Mouse (Mus musculus) bone marrow, adult 2 months (tissue): ENCODE data around the gene Acvrl1. TPM values are rescaled to one million over a fixed set of nuclear protein-coding genes. Genes with fewer than 3 reads are reported as not detected.
"Not testable (repeated sequence)": the region's sequence is repeated elsewhere in the genome, so short reads cannot be mapped to it uniquely, and the experiment has no call there.

Source experiments
- H3K27ac ChIP-seq: fragments of 200-500 bp; 2 replicates; pipeline ENCODE4 v1.5.1; 2012; ENCODE audit warnings: low read depth, mild to moderate bottlenecking, control low read depth, inconsistent platforms, low read length; ENCODE audit not compliant: control insufficient read depth, poor library complexity, insufficient read depth
- H3K4me1 ChIP-seq: fragments of 200-500 bp; 2 replicates; pipeline ENCODE4 v1.6.1; 2011; ENCODE audit warnings: low read length; ENCODE audit not compliant: control insufficient read depth, insufficient read depth
- H3K4me3 ChIP-seq: fragments of 200-500 bp; replicated peaks from 2 replicates; pipeline ENCODE3; 2011; ENCODE audit warnings: mild to moderate bottlenecking, low read depth, low read length, control low read depth; ENCODE audit not compliant: control insufficient read depth
- CTCF ChIP-seq: fragments of 200-500 bp; IDR thresholded peaks from 2 replicates; pipeline ENCODE4 v1.5.1; 2011; ENCODE audit warnings: low read length, control low read depth; ENCODE audit not compliant: control insufficient read depth, insufficient read depth
- POLR2A ChIP-seq: fragments of 200-500 bp; IDR thresholded peaks from 2 replicates; pipeline ENCODE4 v1.6.1; 2011; ENCODE audit warnings: low read depth, mild to moderate bottlenecking, control low read depth, low read length, borderline replicate concordance; ENCODE audit not compliant: control insufficient read depth
- WGBS: fragments of 180-500 bp; shearing (Covaris S2); methylation state at CpG from one replicate; pipeline ENCODE4 v1.1.7; 2018; 5-methylcytosine and 5-hydroxymethylcytosine counted together
- polyA plus RNA-seq: library from polyadenylated mRNA; stranded (reverse); fragments of >200 nt; gene quantifications from 2 replicates; pipeline ENCODE4 v1.2.4, GENCODE M21; 2011; ENCODE audit warnings: low replicate concordance; ENCODE audit not compliant: missing spikeins, insufficient read depth, insufficient read length

Acvrl1 gene
- polyA plus RNA-seq, 1 experiment = 21.9 TPM

- no peak overlapping the region for H3K4me3 ChIP-seq
- WGBS = 11% methylated on average over 28 of the region's 28 CpGs
- no peak overlapping the region; the same call in 1 of the 2 replicates for H3K27ac ChIP-seq
- no peaks in the 10 kb centered on the region for H3K4me1 ChIP-seq
- TF ChIP-seq CTCF (no peak), POLR2A (no peak)
These were observed 30.2 kb upstream of the Acvrl1 start for GRCm38 (mm10) chr15:101097985-101098651.

- WGBS = 79% methylated on average over 3 of the region's 3 CpGs
- Histone ChIP-seq H3K27ac (no peak overlapping the region), H3K4me1 (no peaks in the 10 kb centered on the region), H3K4me3 (no peak overlapping the region)
- TF ChIP-seq CTCF (no peak), POLR2A (no peak)
These were observed 27.3 kb upstream of the Acvrl1 start for GRCm38 (mm10) chr15:101100996-101101395.

GRCm38 (mm10) chr15:101103605-101104304 is 24.6 kb upstream of the Acvrl1 start:
- TF ChIP-seq POLR2A (no peak), CTCF (no peak)
- Histone ChIP-seq H3K4me3 (no peak overlapping the region), H3K4me1 (no peaks in the 10 kb centered on the region), H3K27ac (no peak overlapping the region)
- WGBS = 72% methylated on average over 9 of the region's 9 CpGs

- WGBS = 17% methylated on average over 12 of the region's 12 CpGs
- H3K4me3 ChIP-seq = peak overlapping the region; percentile 4
- no peak for TF ChIP-seq POLR2A
- peak; percentile 93 for TF ChIP-seq CTCF
- no peak overlapping the region for H3K27ac ChIP-seq
- no peaks in the 10 kb centered on the region for H3K4me1 ChIP-seq
These were observed 22.8 kb upstream of the Acvrl1 start for GRCm38 (mm10) chr15:101105496-101105994.

GRCm38 (mm10) chr15:101106011-101106410 is 22.3 kb upstream of the Acvrl1 start:
- H3K4me1 ChIP-seq = no peaks in the 10 kb centered on the region
- TF ChIP-seq CTCF (no peak), POLR2A (no peak)
- no peak overlapping the region for H3K27ac ChIP-seq
- WGBS = 86% methylated on average over 10 of the region's 10 CpGs
- H3K4me3 ChIP-seq = no peak overlapping the region

- TF ChIP-seq CTCF (no peak), POLR2A (no peak)
- H3K4me3 ChIP-seq = no peak overlapping the region
- H3K27ac ChIP-seq = no peak overlapping the region
- WGBS = 86% methylated on average over 5 of the region's 5 CpGs
- H3K4me1 ChIP-seq = peaks cover 1% of the 10 kb centered on the region; the same call in 1 of the 2 replicates
These were observed 20.2 kb upstream of the Acvrl1 start for GRCm38 (mm10) chr15:101107906-101108671.

GRCm38 (mm10) chr15:101113176-101113575 is 15.1 kb upstream of the Acvrl1 start:
- Histone ChIP-seq H3K4me1 (peaks cover 1% of the 10 kb centered on the region; the same call in 1 of the 2 replicates), H3K27ac (peak overlapping the region; percentile 23; the same call in 1 of the 2 replicates), H3K4me3 (no peak overlapping the region)
- TF ChIP-seq CTCF = no peak
- TF ChIP-seq POLR2A = no peak
- 2% methylated on average over 8 of the region's 8 CpGs for WGBS

- WGBS = 55% methylated on average over 2 of the region's 2 CpGs
- not testable (repeated sequence) for H3K27ac ChIP-seq, H3K4me3 ChIP-seq, H3K4me1 ChIP-seq
These were observed 14.5 kb upstream of the Acvrl1 start for GRCm38 (mm10) chr15:101113778-101114177.
